12 mouse cellular contexts compared by ENCODE assay signal in genomic region chr17:56126175-56126574, GRCm38 (mm10). TPM values are rescaled to one million over a fixed set of nuclear protein-coding genes. Genes with fewer than 3 reads are reported as not detected.
"Had no signal": no experiment of that assay in that cellular context is flagged by ENCODE, and none has a peak within 500 bp of the region (broad histone marks: within the 10 kb centered on the region; RNA-seq: fewer than 3 reads in every experiment).

No protein-coding gene starts in this region.

- ATAC-seq: lung, postnatal 0 days; midbrain, embryonic 13.5 days; midbrain, embryonic 15.5 days had no signal

- DNase-seq: lung, adult 2 months; lung, postnatal 14 days; lung, postnatal 36 days; right cerebral cortex, postnatal 14 days; thymus, adult 2 months; thymus, postnatal 25 days; thymus, postnatal 4 days had no signal

RNA-seq across cellular contexts. Expression of gene Lrg1, which starts 4.4 kb away (rescaled TPM):
- total RNA-seq: monocyte, adult 5-6 weeks had no signal

RNA-seq across cellular contexts. Expression of gene Plin5, which starts 8.8 kb away (rescaled TPM):
- total RNA-seq: megakaryocyte progenitor cell, adult 5-6 weeks; monocyte, adult 5-6 weeks had no signal

RNA-seq across cellular contexts. Expression of gene Plin4, which starts 16.6 kb away (rescaled TPM):
- total RNA-seq: megakaryocyte progenitor cell, adult 5-6 weeks; monocyte, adult 5-6 weeks had no signal

RNA-seq across cellular contexts. Expression of gene Tnfaip8l1, which starts 36.1 kb away (rescaled TPM):
- total RNA-seq: monocyte, adult 5-6 weeks had no signal
